Mouse (Mus musculus) midbrain, embryonic 14.5 days (tissue): ENCODE data around the gene Cdk15. TPM values are rescaled to one million over a fixed set of nuclear protein-coding genes. Genes with fewer than 3 reads are reported as not detected.

ENCODE experiments used
- ATAC-seq: fragments of 200-750 bp; cut with Nextera tagmentation; 2 replicates; pipeline ENCODE4 v1.8.0; 2017; ENCODE audit warnings: moderate number of reproducible peaks, moderate library complexity; ENCODE audit not compliant: low FRiP score, low TSS enrichment
- DNase-seq: peaks from one replicate; pipeline ENCODE4 v3.0.0-alpha.2; 2015
- H3K27ac ChIP-seq: fragments of 300-500 bp; sonication (generic); replicated peaks from 2 replicates; pipeline ENCODE4 v1.5.1; 2014; ENCODE audit warnings: mild to moderate bottlenecking, low read depth, low read length, moderate library complexity
- H3K27me3 ChIP-seq: fragments of 300-500 bp; sonication (generic); 2 replicates; pipeline ENCODE4 v1.6.1; 2014; ENCODE audit warnings: low read length, control low read depth, mixed read lengths; ENCODE audit not compliant: control insufficient read depth, insufficient read depth
- H3K36me3 ChIP-seq: fragments of 300-500 bp; sonication (generic); 2 replicates; pipeline ENCODE4 v1.6.1; 2014; ENCODE audit warnings: low read length, control low read depth; ENCODE audit not compliant: control insufficient read depth, insufficient read depth
- H3K4me1 ChIP-seq: fragments of 300-500 bp; sonication (generic); 2 replicates; pipeline ENCODE4 v1.6.1; 2014; ENCODE audit warnings: mild to moderate bottlenecking, antibody characterized with exemption, low read length, control low read depth; ENCODE audit not compliant: control insufficient read depth, insufficient read depth
- H3K4me2 ChIP-seq: fragments of 300-500 bp; sonication (generic); 2 replicates; pipeline ENCODE4 v1.6.1; 2014; ENCODE audit warnings: mild to moderate bottlenecking, low read length, moderate library complexity
- H3K4me3 ChIP-seq: fragments of 300-500 bp; sonication (generic); replicated peaks from 2 replicates; pipeline ENCODE4 v1.5.1; 2014; ENCODE audit warnings: low read depth, low read length
- H3K9ac ChIP-seq: fragments of 300-500 bp; sonication (generic); replicated peaks from 2 replicates; pipeline ENCODE4 v1.6.1; 2014; ENCODE audit warnings: mild to moderate bottlenecking, low read length, moderate library complexity
- H3K9me3 ChIP-seq: fragments of 300-500 bp; sonication (generic); 2 replicates; pipeline ENCODE4 v1.6.1; 2016; ENCODE audit warnings: low read length, control low read depth, mixed read lengths; ENCODE audit not compliant: control insufficient read depth
- WGBS: fragments of 180-500 bp; shearing (Covaris S2); extraction: QIAGEN DNeasy Blood & Tissue Kit; methylation state at CpG from one replicate; pipeline ENCODE4 v1.1.7; 2014; 5-methylcytosine and 5-hydroxymethylcytosine counted together
- polyA plus RNA-seq: library from polyadenylated mRNA; unstranded; fragments of >200 nt; fragmentation: Nextera tagmentation; extraction: Ambion mirVana; gene quantifications from 2 replicates; pipeline ENCODE4 v1.2.1, GENCODE M21; 2014

The Cdk15 gene
- polyA plus RNA-seq, 1 experiment from 2014 or later = 1.7 TPM

DNA sequence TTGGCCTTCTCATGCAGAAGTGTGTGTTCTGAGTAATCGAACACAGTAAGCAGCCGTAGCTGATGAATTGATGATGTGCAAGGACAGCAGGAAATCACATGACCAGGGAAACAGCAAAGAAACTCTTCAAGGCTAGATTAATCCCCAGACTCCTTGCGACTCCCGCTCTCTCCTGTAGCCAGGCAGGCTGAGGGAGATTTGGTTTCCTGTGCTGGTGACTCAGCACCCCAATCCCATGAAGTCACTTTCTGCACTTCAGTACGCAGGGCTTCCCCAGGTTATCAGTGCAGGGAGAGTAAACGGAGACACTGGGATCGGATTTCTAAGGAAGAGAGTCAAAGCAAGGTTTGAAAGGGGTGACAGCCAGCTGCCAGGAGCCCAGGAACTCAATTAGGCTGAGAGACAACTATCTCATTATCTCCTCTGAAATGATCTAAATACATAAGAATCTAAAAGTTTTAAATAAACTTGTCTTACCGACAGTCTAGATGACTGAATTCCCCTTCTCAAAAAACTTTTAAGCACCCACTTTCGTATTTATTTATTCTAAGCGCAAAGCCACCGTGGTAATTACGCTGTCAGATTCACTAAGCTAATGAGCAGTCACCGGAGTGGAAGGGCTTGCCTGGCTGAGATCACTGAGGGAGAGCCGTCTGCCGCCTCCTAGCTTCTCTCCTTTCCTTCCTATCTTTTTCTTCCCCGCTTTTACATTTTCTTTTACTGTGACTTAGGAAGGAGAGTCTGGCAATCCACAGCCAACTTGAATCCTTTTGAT lies 84.3 kb downstream of the Cdk15 start:
- ATAC-seq = peak; percentile 48; the same call in 1 of the 2 replicates

DNA sequence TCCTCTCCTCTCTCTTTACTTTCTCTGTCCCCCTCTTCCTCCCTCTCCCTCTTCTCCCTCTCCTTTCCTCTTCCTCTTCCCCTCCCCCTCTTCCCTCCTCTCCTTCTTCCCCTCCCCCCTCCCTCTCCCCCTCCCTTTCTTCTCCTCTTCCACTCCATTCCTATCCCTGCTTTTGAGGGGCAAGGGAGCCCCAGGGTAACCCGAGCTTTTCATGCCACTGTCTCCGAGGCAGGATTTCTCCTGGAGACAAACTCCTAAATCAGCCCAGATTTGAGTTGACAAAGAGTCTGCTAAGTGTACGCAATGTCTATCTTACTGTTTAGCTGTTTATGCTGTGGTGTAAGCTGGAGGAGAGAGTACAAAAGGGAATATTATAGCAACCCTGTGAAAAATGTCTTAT lies 85.0 kb downstream of the Cdk15 start:
- peaks cover 8% of the 10 kb centered on the region for H3K4me1 ChIP-seq
- ATAC-seq = no peak
- H3K27ac ChIP-seq = 0 out of 2 replicates have a peak overlapping the region, but pooled peaks have one; percentile 43
- no peaks in the 10 kb centered on the region for H3K27me3 ChIP-seq
- H3K4me3 ChIP-seq = no peak overlapping the region
- H3K36me3 ChIP-seq = no peaks in the 10 kb centered on the region
- whole genome bisulfite sequencing = 15% methylated on average over 3 of the region's 3 CpGs
- 0 out of 2 replicates have a peak, but pooled peaks cover 4% of the 10 kb centered on the region for H3K9me3 ChIP-seq
- DNase-seq = no peak
- H3K9ac ChIP-seq = no peak overlapping the region
- no peak overlapping the region for H3K4me2 ChIP-seq

More for the DNA sequence above, 84.3 kb downstream of the Cdk15 start:
- no peak overlapping the region for H3K4me3 ChIP-seq
- H3K36me3 ChIP-seq = no peaks in the 10 kb centered on the region
- WGBS = 2% methylated on average over 16 of the region's 16 CpGs
- no peak overlapping the region for H3K27ac ChIP-seq
- peaks cover 8% of the 10 kb centered on the region for H3K4me1 ChIP-seq
- H3K27me3 ChIP-seq = no peaks in the 10 kb centered on the region
- H3K9me3 ChIP-seq = 0 out of 2 replicates have a peak, but pooled peaks cover 4% of the 10 kb centered on the region
- peak overlapping the region; percentile 18 for H3K4me2 ChIP-seq
- no peak overlapping the region for H3K9ac ChIP-seq
- peak; percentile 85 for DNase-seq

DNA sequence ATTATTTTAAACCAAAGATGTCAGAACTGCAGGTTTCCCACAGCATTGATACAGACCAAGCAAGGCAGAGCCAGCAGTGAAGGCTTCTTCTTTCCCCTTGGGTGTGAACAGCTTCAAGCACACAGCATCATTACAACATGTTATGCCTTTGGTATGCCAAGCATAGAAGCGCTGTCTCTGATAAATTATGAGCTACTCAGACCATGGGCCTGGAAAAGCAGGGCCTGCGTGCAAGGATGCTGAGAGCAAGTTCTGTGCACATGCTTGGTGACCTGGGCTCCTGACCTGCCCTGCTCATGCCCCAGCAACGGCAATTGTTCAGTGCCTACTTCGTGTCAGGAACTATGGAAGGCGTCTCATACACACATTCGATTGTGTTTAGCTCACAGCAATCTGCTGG lies 85.4 kb downstream of the Cdk15 start:
- no peak for DNase-seq
- Histone ChIP-seq H3K9me3 (0 out of 2 replicates have a peak, but pooled peaks cover 4% of the 10 kb centered on the region), H3K4me3 (no peak overlapping the region), H3K27me3 (no peaks in the 10 kb centered on the region), H3K4me1 (peaks cover 8% of the 10 kb centered on the region), H3K36me3 (no peaks in the 10 kb centered on the region), H3K4me2 (no peak overlapping the region), H3K9ac (no peak overlapping the region), H3K27ac (peak overlapping the region; percentile 43; the same call in 1 of the 2 replicates)
- no peak for ATAC-seq
- 64% methylated on average over 6 of the region's 6 CpGs for WGBS

DNA sequence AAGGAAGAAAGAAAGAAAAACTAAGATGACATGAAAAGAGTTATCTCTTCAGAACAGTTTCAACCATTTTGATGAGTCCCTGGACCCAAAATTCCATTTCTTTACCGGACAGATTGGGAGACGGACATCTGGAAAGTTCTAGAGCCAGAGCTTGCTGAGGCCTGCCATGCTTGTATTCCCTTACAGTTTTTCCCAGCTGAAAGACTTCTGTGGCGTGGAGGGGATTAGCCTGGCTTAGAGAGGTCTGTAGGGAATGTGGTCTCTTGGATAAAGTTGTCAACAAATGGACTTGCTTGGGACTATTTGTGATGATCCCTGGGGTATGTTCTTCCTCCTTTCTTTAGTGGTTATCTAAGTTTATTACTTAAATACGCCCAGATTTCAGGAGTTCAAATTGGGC lies 96.0 kb downstream of the Cdk15 start:
- H3K36me3 ChIP-seq = no peaks in the 10 kb centered on the region
- DNase-seq = no peak

DNA sequence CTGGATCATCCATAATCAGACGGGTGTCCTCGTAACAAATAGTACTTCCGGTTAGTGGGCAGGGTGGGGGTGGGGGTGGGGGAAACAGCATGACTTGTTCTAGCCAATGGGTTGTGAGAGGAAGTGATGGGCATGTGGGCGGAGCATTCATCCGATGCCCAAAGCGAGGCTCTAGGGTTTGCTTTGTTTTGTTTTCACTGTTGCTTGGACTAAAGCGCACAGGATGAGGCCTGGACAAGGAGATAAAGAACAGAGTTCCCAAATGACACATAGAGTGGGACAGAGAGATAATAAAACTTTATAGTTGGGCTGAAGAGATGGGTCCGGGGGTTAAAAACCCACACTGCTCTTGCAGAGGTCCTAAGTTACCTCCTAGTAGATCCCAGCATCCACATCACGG lies 98.7 kb downstream of the Cdk15 start:
- H3K4me2 ChIP-seq = no peak overlapping the region
- no peaks in the 10 kb centered on the region for H3K36me3 ChIP-seq
- DNase-seq = no peak
- H3K27ac ChIP-seq = no peak overlapping the region
- ATAC-seq = no peak
- H3K4me1 ChIP-seq = no peaks in the 10 kb centered on the region
- H3K9me3 ChIP-seq = no peaks in the 10 kb centered on the region
- WGBS = 91% methylated on average over 9 of the region's 9 CpGs
- H3K4me3 ChIP-seq = no peak overlapping the region
- no peaks in the 10 kb centered on the region for H3K27me3 ChIP-seq
- no peak overlapping the region for H3K9ac ChIP-seq

More for the DNA sequence above, 96.0 kb downstream of the Cdk15 start:
- Histone ChIP-seq H3K9me3 (no peaks in the 10 kb centered on the region), H3K4me2 (no peak overlapping the region), H3K9ac (no peak overlapping the region), H3K4me1 (no peaks in the 10 kb centered on the region), H3K27me3 (no peaks in the 10 kb centered on the region), H3K27ac (no peak overlapping the region), H3K4me3 (no peak overlapping the region)
- 76% methylated on average over 4 of the region's 4 CpGs for WGBS
- ATAC-seq = no peak

DNA sequence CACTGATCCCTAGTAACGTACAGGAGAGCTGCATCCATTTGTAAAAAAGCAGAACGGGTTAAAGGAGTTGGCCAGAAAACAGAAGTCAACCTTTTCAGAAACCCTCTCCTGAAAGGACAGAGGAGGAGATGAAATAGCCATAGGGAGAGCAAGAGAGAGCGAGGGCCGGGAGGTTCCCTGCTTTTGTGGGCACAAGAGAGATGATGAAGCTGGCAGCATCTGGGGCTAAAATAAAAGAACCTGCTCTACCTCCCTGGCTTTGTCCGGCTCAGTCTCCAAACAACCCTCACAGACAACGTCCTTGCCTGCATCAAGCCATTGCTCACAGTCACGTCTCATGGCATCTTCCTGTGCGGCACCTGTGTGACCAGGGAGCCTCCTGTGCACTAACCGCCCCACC lies 102.4 kb downstream of the Cdk15 start:
- H3K36me3 ChIP-seq = no peaks in the 10 kb centered on the region
- no peaks in the 10 kb centered on the region for H3K27me3 ChIP-seq
- no peak overlapping the region for H3K4me3 ChIP-seq
- H3K4me2 ChIP-seq = no peak overlapping the region
- ATAC-seq (no peak), DNase-seq (no peak)
- no peak overlapping the region for H3K27ac ChIP-seq
- H3K9me3 ChIP-seq = no peaks in the 10 kb centered on the region
- no peak overlapping the region for H3K9ac ChIP-seq
- H3K4me1 ChIP-seq = 0 out of 2 replicates have a peak, but pooled peaks cover 5% of the 10 kb centered on the region
- WGBS = 91% methylated on average over 9 of the region's 9 CpGs

DNA sequence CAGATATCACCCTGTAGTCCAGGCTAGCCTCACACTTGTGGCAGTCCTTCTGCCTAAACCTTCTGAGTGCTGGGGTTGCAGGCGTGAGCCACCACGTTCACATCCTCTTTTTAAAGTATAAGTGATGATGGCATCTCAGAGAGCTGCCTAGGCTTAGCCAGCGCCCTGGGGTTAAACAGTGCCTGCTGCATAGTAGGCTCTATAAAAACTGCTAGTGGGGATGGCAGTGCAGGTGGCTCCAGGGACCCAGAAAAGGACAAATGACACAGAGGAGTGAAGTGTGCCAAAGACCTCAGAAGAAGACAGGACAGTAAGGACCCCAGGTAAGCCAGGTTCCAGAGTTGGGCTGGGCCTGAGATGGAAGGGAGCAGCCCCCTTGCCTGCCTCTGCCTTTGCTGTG lies 104.1 kb downstream of the Cdk15 start:
- H3K4me2 ChIP-seq = no peak overlapping the region
- DNase-seq (no peak), ATAC-seq (no peak)
- 0 out of 2 replicates have a peak, but pooled peaks cover 5% of the 10 kb centered on the region for H3K4me1 ChIP-seq
- 72% methylated on average over 3 of the region's 3 CpGs for WGBS
- H3K27me3 ChIP-seq = no peaks in the 10 kb centered on the region
- H3K36me3 ChIP-seq = no peaks in the 10 kb centered on the region
- no peak overlapping the region for H3K9ac ChIP-seq
- H3K4me3 ChIP-seq = no peak overlapping the region
- H3K9me3 ChIP-seq = no peaks in the 10 kb centered on the region
- H3K27ac ChIP-seq = no peak overlapping the region

DNA sequence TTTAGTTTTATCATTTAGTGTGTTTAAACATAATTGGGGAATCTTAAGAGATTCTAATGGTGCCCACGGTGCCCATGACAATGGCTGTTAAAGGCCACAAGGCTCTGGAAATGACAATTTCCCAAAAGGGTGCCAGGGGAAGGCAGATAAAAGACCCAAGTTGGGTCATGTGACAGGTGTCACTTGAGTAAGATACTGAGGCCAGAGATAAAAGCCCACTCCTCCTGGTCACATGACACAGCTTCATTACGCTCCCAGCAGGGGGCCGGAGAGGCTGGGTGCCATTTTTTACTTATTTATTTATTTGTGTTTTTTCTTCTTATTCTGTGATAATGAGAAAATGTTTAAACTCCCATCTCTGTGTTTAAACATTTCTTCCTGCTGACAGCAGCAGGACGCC lies 104.8 kb downstream of the Cdk15 start:
- no peak overlapping the region for H3K27ac ChIP-seq
- peak; percentile 44 for DNase-seq
- H3K4me3 ChIP-seq = no peak overlapping the region
- no peaks in the 10 kb centered on the region for H3K27me3 ChIP-seq
- H3K4me2 ChIP-seq = no peak overlapping the region
- H3K4me1 ChIP-seq = 0 out of 2 replicates have a peak, but pooled peaks cover 5% of the 10 kb centered on the region
- no peak for ATAC-seq
- H3K36me3 ChIP-seq = no peaks in the 10 kb centered on the region
- 69% methylated on average over 4 of the region's 4 CpGs for WGBS
- no peaks in the 10 kb centered on the region for H3K9me3 ChIP-seq
- no peak overlapping the region for H3K9ac ChIP-seq

DNA sequence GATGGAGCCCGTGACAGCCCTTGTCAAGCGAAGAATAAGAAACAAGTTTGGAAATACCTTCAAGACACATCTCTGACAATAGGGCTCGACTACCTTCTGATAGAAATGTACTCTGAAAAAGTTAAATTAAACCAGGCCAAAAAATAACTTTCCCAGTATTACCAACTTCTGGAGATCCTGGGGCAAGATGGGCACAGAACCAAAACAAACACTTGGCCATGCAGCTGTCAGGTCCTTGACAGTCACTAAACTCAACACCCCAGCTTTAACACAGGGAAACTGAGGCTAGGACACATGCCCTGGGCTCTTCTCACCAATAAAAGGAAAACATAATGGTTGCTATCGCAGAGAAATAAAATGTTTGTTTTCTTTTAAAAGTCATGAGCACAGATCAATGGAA lies 105.3 kb downstream of the Cdk15 start:
- Histone ChIP-seq H3K36me3 (no peaks in the 10 kb centered on the region), H3K27me3 (no peaks in the 10 kb centered on the region), H3K4me2 (no peak overlapping the region), H3K9me3 (no peaks in the 10 kb centered on the region), H3K4me3 (no peak overlapping the region), H3K9ac (no peak overlapping the region), H3K4me1 (0 out of 2 replicates have a peak, but pooled peaks cover 5% of the 10 kb centered on the region), H3K27ac (no peak overlapping the region)
- 86% methylated on average over 4 of the region's 4 CpGs for WGBS
- DNase-seq (no peak), ATAC-seq (no peak)
